Mouse (Mus musculus): Measurements from ENCODE around the gene Pan2.

GRCm38 (mm10) chr10:128262300-128262699 is 40.8 kb upstream of the Pan2 start:
- no peak for TF ChIP-seq POLR2A (IDR thresholded peaks at IDR 0.05; ENCODE audit: control insufficient read depth, extremely low read depth, insufficient read depth, low read length, poor library complexity)
- no peak for TF ChIP-seq CTCF (IDR thresholded peaks at IDR 0.05; ENCODE audit: borderline replicate concordance, control insufficient read depth, extremely low read depth, insufficient read depth, low read length, poor library complexity)
